Mouse (Mus musculus): ENCODE results near the gene Olfr13. TPM values are rescaled to one million over a fixed set of nuclear protein-coding genes. Genes with fewer than 3 reads are reported as not detected.
"Not testable (repeated sequence)": the region's sequence is repeated elsewhere in the genome, so short reads cannot be mapped to it uniquely, and the experiment has no call there.

Gene Olfr13
- polyA plus RNA-seq (2014; fragmentation: Nextera tagmentation; extraction: Ambion mirVana), result not detected in 2 replicates

GRCm38 (mm10) chr6:43171840-43172239 is at the start of gene Olfr13:
Olfr13 (plus strand) TSS chr6:43172140.
- Histone ChIP-seq H3K9ac (ENCODE audit: low read depth, low read length) (no peak within 1 kb of the TSS), H3K36me3 (ENCODE audit: control insufficient read depth, insufficient read depth, low read length) (no peaks in the 10 kb centered on the region), H3K4me1 (ENCODE audit: control insufficient read depth, insufficient read depth, low read length) (no peaks in the 10 kb centered on the region), H3K27ac (replicated peaks; ENCODE audit: low read depth, low read length) (no peak within 1 kb of the TSS), H3K4me2 (ENCODE audit: low read depth, low read length) (no peak within 1 kb of the TSS), H3K4me3 (ENCODE audit: low read depth, low read length) (no peak within 1 kb of the TSS), H3K27me3 (replicated peaks; ENCODE audit: control insufficient read depth, insufficient read depth, low read length) (no peaks in the 10 kb centered on the region), H3K9me3 (ENCODE audit: control insufficient read depth, low read length) (no peaks in the 10 kb centered on the region)
- DNase-seq (ENCODE audit: low spot score) (no peak), ATAC-seq (ENCODE audit: low read depth) (no peak)
- WGBS, result 77% methylated on average over 4 of the region's 4 CpGs

- not testable (repeated sequence) for H3K4me1 ChIP-seq (ENCODE audit: control insufficient read depth, insufficient read depth, low read length); H3K27me3 ChIP-seq (replicated peaks; ENCODE audit: control insufficient read depth, insufficient read depth, low read length); DNase-seq (ENCODE audit: low spot score); H3K36me3 ChIP-seq (ENCODE audit: control insufficient read depth, insufficient read depth, low read length); H3K4me3 ChIP-seq (ENCODE audit: low read depth, low read length); H3K4me2 ChIP-seq (ENCODE audit: low read depth, low read length); H3K9me3 ChIP-seq (ENCODE audit: control insufficient read depth, low read length); H3K9ac ChIP-seq (ENCODE audit: low read depth, low read length); H3K27ac ChIP-seq (replicated peaks; ENCODE audit: low read depth, low read length); ATAC-seq (ENCODE audit: low read depth)
- WGBS, result 84% methylated on average over 2 of the region's 2 CpGs
These were observed 25.7 kb upstream of the Olfr13 start, which contains the start of gene Olfr237-ps1 for GRCm38 (mm10) chr6:43146267-43146666. Olfr237-ps1 (plus strand) TSS chr6:43146567.

GRCm38 (mm10) chr6:43159502-43159901 is 12.4 kb upstream of the Olfr13 start:
- Histone ChIP-seq H3K9me3 (ENCODE audit: control insufficient read depth, low read length) (no peaks in the 10 kb centered on the region), H3K9ac (ENCODE audit: low read depth, low read length) (no peak overlapping the region), H3K4me1 (ENCODE audit: control insufficient read depth, insufficient read depth, low read length) (no peaks in the 10 kb centered on the region), H3K27me3 (replicated peaks; ENCODE audit: control insufficient read depth, insufficient read depth, low read length) (no peaks in the 10 kb centered on the region), H3K36me3 (ENCODE audit: control insufficient read depth, insufficient read depth, low read length) (no peaks in the 10 kb centered on the region), H3K4me3 (ENCODE audit: low read depth, low read length) (no peak overlapping the region), H3K4me2 (ENCODE audit: low read depth, low read length) (no peak overlapping the region), H3K27ac (replicated peaks; ENCODE audit: low read depth, low read length) (no peak overlapping the region)
- ATAC-seq (ENCODE audit: low read depth) (no peak), DNase-seq (ENCODE audit: low spot score) (no peak)
- 73% methylated on average over 1 of the region's 1 CpGs for WGBS

DNA sequence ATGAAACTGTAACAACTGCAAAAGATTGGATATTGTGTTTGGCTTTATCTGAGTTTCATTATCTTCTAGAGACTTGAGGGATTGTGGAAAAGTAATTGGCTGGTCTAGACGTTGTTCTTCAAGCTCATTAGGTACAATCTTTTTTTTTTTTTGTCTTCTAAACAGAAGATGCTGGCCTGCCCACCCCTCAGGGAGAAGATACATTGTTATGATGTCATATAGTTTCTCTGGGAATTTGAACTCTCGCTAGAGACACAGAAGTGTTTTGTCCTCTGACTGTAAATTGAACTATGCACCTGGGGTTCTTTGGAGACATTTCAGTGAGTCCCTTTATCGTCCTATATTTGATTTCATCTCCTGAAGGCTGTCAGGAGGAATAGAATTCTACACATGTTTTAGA is 9.0 kb upstream of the Olfr13 start, which contains the start of gene Olfr437:
Olfr437 (plus strand) TSS at position 301 of the 400 bp plus-strand sequence.
- Histone ChIP-seq H3K27ac (replicated peaks; ENCODE audit: low read depth, low read length) (no peak within 1 kb of the TSS), H3K27me3 (replicated peaks; ENCODE audit: control insufficient read depth, insufficient read depth, low read length) (no peaks in the 10 kb centered on the region), H3K36me3 (ENCODE audit: control insufficient read depth, insufficient read depth, low read length) (no peaks in the 10 kb centered on the region), H3K4me1 (ENCODE audit: control insufficient read depth, insufficient read depth, low read length) (no peaks in the 10 kb centered on the region), H3K9ac (ENCODE audit: low read depth, low read length) (no peak within 1 kb of the TSS), H3K9me3 (ENCODE audit: control insufficient read depth, low read length) (no peaks in the 10 kb centered on the region), H3K4me3 (ENCODE audit: low read depth, low read length) (no peak within 1 kb of the TSS), H3K4me2 (ENCODE audit: low read depth, low read length) (no peak within 1 kb of the TSS)
- 59% methylated on average over 3 of the region's 3 CpGs for WGBS
- no peak for DNase-seq (ENCODE audit: low spot score)
- ATAC-seq (ENCODE audit: low read depth), result no peak

GRCm38 (mm10) chr6:43167246-43167645 is 4.7 kb upstream of the Olfr13 start:
- no peak for DNase-seq (ENCODE audit: low spot score)
- no peaks in the 10 kb centered on the region for H3K4me1 ChIP-seq (ENCODE audit: control insufficient read depth, insufficient read depth, low read length)
- no peak overlapping the region for H3K27ac ChIP-seq (replicated peaks; ENCODE audit: low read depth, low read length)
- H3K4me2 ChIP-seq (ENCODE audit: low read depth, low read length), result no peak overlapping the region
- H3K36me3 ChIP-seq (ENCODE audit: control insufficient read depth, insufficient read depth, low read length), result no peaks in the 10 kb centered on the region
- no peak overlapping the region for H3K9ac ChIP-seq (ENCODE audit: low read depth, low read length)
- no peak for ATAC-seq (ENCODE audit: low read depth)
- H3K27me3 ChIP-seq (replicated peaks; ENCODE audit: control insufficient read depth, insufficient read depth, low read length), result no peaks in the 10 kb centered on the region
- no peaks in the 10 kb centered on the region for H3K9me3 ChIP-seq (ENCODE audit: control insufficient read depth, low read length)
- 95% methylated on average over 4 of the region's 4 CpGs for WGBS
- H3K4me3 ChIP-seq (ENCODE audit: low read depth, low read length), result no peak overlapping the region

DNA sequence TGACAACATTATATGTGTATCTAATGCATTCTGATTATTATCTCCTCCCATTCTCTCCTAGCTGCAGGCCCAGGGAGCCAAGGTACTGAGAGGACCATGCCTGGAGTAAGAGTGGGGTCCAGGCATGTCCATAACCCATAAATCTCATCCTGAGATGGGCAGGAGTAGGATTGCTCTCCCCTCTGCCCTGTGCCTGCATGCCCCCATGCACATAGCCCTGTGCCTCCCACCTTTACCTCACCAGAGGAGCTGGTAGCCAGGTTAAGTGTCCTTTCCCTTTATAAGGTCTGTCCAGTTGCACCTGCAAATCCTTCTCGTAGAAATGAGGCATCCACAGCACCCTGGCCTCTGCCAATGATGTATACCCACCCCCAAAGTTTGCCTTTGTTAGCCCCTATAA is 6.2 kb downstream of the Olfr13 start:
- Histone ChIP-seq H3K36me3 (ENCODE audit: control insufficient read depth, insufficient read depth, low read length) (no peaks in the 10 kb centered on the region), H3K4me3 (ENCODE audit: low read depth, low read length) (no peak overlapping the region), H3K9me3 (ENCODE audit: control insufficient read depth, low read length) (no peaks in the 10 kb centered on the region), H3K9ac (ENCODE audit: low read depth, low read length) (no peak overlapping the region), H3K4me1 (ENCODE audit: control insufficient read depth, insufficient read depth, low read length) (no peaks in the 10 kb centered on the region), H3K4me2 (ENCODE audit: low read depth, low read length) (no peak overlapping the region), H3K27me3 (replicated peaks; ENCODE audit: control insufficient read depth, insufficient read depth, low read length) (no peaks in the 10 kb centered on the region), H3K27ac (replicated peaks; ENCODE audit: low read depth, low read length) (no peak overlapping the region)
- ATAC-seq (ENCODE audit: low read depth), result no peak
- no peak for DNase-seq (ENCODE audit: low spot score)
- WGBS, result 64% methylated on average over 1 of the region's 1 CpGs

- no peak overlapping the region for H3K4me2 ChIP-seq (ENCODE audit: low read depth, low read length)
- no peaks in the 10 kb centered on the region for H3K27me3 ChIP-seq (replicated peaks; ENCODE audit: control insufficient read depth, insufficient read depth, low read length)
- no peaks in the 10 kb centered on the region for H3K9me3 ChIP-seq (ENCODE audit: control insufficient read depth, low read length)
- DNase-seq (ENCODE audit: low spot score), result no peak
- no peaks in the 10 kb centered on the region for H3K36me3 ChIP-seq (ENCODE audit: control insufficient read depth, insufficient read depth, low read length)
- H3K4me3 ChIP-seq (ENCODE audit: low read depth, low read length), result no peak overlapping the region
- no peak for ATAC-seq (ENCODE audit: low read depth)
- no peaks in the 10 kb centered on the region for H3K4me1 ChIP-seq (ENCODE audit: control insufficient read depth, insufficient read depth, low read length)
- H3K9ac ChIP-seq (ENCODE audit: low read depth, low read length), result no peak overlapping the region
- H3K27ac ChIP-seq (replicated peaks; ENCODE audit: low read depth, low read length), result no peak overlapping the region
- 63% methylated on average over 6 of the region's 6 CpGs for WGBS
These were observed 6.9 kb downstream of the Olfr13 start for GRCm38 (mm10) chr6:43178584-43179501.

DNA sequence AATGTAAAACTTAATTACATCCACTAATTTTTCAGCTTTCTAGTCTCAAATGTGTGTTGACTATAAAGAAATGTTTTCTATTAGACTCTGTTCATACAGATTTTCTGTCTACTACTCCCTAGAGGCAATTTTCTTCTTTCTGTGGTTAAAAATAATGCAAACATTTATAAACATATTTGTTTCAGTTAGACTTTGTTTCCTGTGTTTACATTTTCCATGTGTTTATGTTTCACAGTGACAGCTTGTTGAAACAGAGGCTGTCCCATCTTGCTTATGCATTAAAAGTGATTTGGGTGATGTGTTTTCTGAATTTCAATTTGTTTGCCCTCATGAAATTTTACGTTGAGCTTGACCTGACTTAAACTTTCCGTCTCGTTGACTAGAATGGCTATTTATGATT is 19.0 kb downstream of the Olfr13 start:
- DNase-seq (ENCODE audit: low spot score) (no peak), ATAC-seq (ENCODE audit: low read depth) (no peak)

GRCm38 (mm10) chr6:43196781-43197180 is 24.8 kb downstream of the Olfr13 start, which contains the start of gene Olfr435:
Olfr435 (plus strand) TSS chr6:43197146.
- Histone ChIP-seq H3K9ac (ENCODE audit: low read depth, low read length) (no peak within 1 kb of the TSS), H3K36me3 (ENCODE audit: control insufficient read depth, insufficient read depth, low read length) (no peaks in the 10 kb centered on the region), H3K27me3 (replicated peaks; ENCODE audit: control insufficient read depth, insufficient read depth, low read length) (no peaks in the 10 kb centered on the region), H3K4me2 (ENCODE audit: low read depth, low read length) (no peak within 1 kb of the TSS), H3K9me3 (ENCODE audit: control insufficient read depth, low read length) (no peaks in the 10 kb centered on the region), H3K4me3 (ENCODE audit: low read depth, low read length) (no peak within 1 kb of the TSS), H3K4me1 (ENCODE audit: control insufficient read depth, insufficient read depth, low read length) (no peaks in the 10 kb centered on the region), H3K27ac (replicated peaks; ENCODE audit: low read depth, low read length) (no peak within 1 kb of the TSS)
- DNase-seq (ENCODE audit: low spot score), result no peak
- no peak for ATAC-seq (ENCODE audit: low read depth)

More for the DNA sequence above, 19.0 kb downstream of the Olfr13 start:
- H3K4me3 ChIP-seq (ENCODE audit: low read depth, low read length), result no peak overlapping the region
- H3K27me3 ChIP-seq (replicated peaks; ENCODE audit: control insufficient read depth, insufficient read depth, low read length), result no peaks in the 10 kb centered on the region
- no peaks in the 10 kb centered on the region for H3K4me1 ChIP-seq (ENCODE audit: control insufficient read depth, insufficient read depth, low read length)
- H3K36me3 ChIP-seq (ENCODE audit: control insufficient read depth, insufficient read depth, low read length), result no peaks in the 10 kb centered on the region
- 64% methylated on average over 3 of the region's 3 CpGs for WGBS
- no peak overlapping the region for H3K27ac ChIP-seq (replicated peaks; ENCODE audit: low read depth, low read length)
- no peak overlapping the region for H3K9ac ChIP-seq (ENCODE audit: low read depth, low read length)
- no peaks in the 10 kb centered on the region for H3K9me3 ChIP-seq (ENCODE audit: control insufficient read depth, low read length)
- H3K4me2 ChIP-seq (ENCODE audit: low read depth, low read length), result no peak overlapping the region
